Mouse (Mus musculus) neural tube, embryonic 15.5 days (tissue): ENCODE data around the gene 9230104L09Rik. TPM values are rescaled to one million over a fixed set of nuclear protein-coding genes. Genes with fewer than 3 reads are reported as not detected.

ENCODE experiments used
- ATAC-seq: fragments of 200-750 bp; cut with Nextera tagmentation; 2 replicates; pipeline ENCODE4 v1.8.0; 2017; ENCODE audit warnings: mild to moderate bottlenecking, moderate TSS enrichment, moderate library complexity; ENCODE audit not compliant: low FRiP score
- H3K27ac ChIP-seq: fragments of 300-500 bp; sonication (generic); replicated peaks from 2 replicates; pipeline ENCODE4 v1.5.1; 2015; ENCODE audit warnings: mild to moderate bottlenecking, inconsistent platforms
- H3K27me3 ChIP-seq: fragments of 300-500 bp; sonication (generic); replicated peaks from 2 replicates; pipeline ENCODE4 v1.6.1; 2015; ENCODE audit warnings: inconsistent platforms
- H3K36me3 ChIP-seq: fragments of 300-500 bp; sonication (generic); 2 replicates; pipeline ENCODE4 v1.6.1; 2015; ENCODE audit warnings: inconsistent platforms
- H3K4me1 ChIP-seq: fragments of 300-500 bp; sonication (generic); 2 replicates; pipeline ENCODE4 v1.6.1; 2015; ENCODE audit warnings: inconsistent platforms
- H3K4me2 ChIP-seq: fragments of 300-500 bp; sonication (generic); 2 replicates; pipeline ENCODE4 v1.6.1; 2015; ENCODE audit warnings: inconsistent platforms, mild to moderate bottlenecking, moderate library complexity
- H3K4me3 ChIP-seq: fragments of 300-500 bp; sonication (generic); replicated peaks from 2 replicates; pipeline ENCODE4 v1.5.1; 2015; ENCODE audit warnings: mild to moderate bottlenecking, inconsistent platforms
- H3K9ac ChIP-seq: fragments of 300-500 bp; sonication (generic); replicated peaks from 2 replicates; pipeline ENCODE4 v1.6.1; 2015; ENCODE audit warnings: mild to moderate bottlenecking, inconsistent platforms
- H3K9me3 ChIP-seq: fragments of 300-500 bp; sonication (generic); replicated peaks from 2 replicates; pipeline ENCODE4 v1.6.1; 2016; ENCODE audit warnings: inconsistent platforms
- WGBS: fragments of 180-500 bp; shearing (Covaris S2); methylation state at CpG from one replicate; pipeline ENCODE4 v1.1.7; 2015; ENCODE audit warnings: mixed read lengths; 5-methylcytosine and 5-hydroxymethylcytosine counted together
- polyA plus RNA-seq: library from polyadenylated mRNA; unstranded; fragments of >200 nt; fragmentation: Nextera tagmentation; extraction: Ambion mirVana; gene quantifications from 2 replicates; pipeline ENCODE4 v1.2.1, GENCODE M21; 2015

Gene 9230104L09Rik
- polyA plus RNA-seq, 1 experiment from 2014 or later: not detected

GRCm38 (mm10) chr2:148877016-148877770 is 12.4 kb upstream of the 9230104L09Rik start:
- Histone ChIP-seq H3K4me3 (no peak overlapping the region), H3K9ac (no peak overlapping the region), H3K27me3 (no peaks in the 10 kb centered on the region), H3K9me3 (no peaks in the 10 kb centered on the region), H3K4me2 (no peak overlapping the region), H3K36me3 (peaks cover 4% of the 10 kb centered on the region), H3K27ac (no peak overlapping the region), H3K4me1 (peaks cover 28% of the 10 kb centered on the region)
- no peak for ATAC-seq
- 56% methylated on average over 3 of the region's 3 CpGs for WGBS

- peak; percentile 96 for ATAC-seq
- WGBS: under 1% methylated on average over 18 of the region's 19 CpGs
Measured at GRCm38 (mm10) chr2:148875335-148875811, 10.5 kb upstream of the 9230104L09Rik start, which contains the start of gene Cst3. Gene Cst3, minus strand, starts transcription at chr2:148875692.

DNA sequence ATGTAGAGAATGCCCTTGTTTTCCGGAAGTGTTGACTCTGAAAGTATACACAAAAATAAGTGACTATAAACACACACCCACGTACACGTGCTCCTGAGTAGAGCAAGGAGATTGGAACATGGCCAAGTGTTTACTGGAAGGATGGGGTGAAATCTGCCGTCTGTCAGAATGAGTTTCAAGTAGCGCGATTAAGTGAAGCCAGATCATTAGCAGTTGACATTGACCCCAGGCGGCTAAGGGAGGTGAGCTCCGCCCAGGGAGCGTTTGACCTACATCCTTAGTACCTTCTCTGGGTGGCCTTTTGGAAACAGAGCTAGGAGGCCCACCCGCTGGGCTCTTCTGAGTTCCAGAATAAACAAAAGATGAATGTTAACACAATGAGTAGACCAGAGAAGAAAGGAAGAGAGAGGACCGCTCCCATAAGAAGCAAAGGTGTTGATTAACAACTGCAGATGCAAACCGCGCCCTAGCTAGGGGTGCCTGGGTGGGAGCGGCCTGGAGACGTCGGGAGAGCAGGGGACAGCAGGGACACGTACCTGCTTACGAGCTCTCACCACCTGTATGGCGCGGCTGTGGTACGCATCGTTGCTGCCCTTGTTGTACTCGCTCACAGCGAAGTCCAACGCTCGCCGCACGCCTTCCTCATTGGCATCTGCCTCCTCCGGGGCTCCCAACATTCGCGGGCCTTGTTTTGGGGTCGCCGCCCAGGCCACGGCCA is 9.9 kb upstream of the 9230104L09Rik start:
- H3K4me2 ChIP-seq: peak overlapping the region; percentile 63
- ATAC-seq: peak; percentile 81
- peaks cover 17% of the 10 kb centered on the region for H3K36me3 ChIP-seq
- peak overlapping the region; percentile 90 for H3K27ac ChIP-seq
- peak overlapping the region; percentile 96 for H3K4me3 ChIP-seq
- H3K9me3 ChIP-seq: no peaks in the 10 kb centered on the region
- H3K4me1 ChIP-seq: peaks cover 33% of the 10 kb centered on the region
- WGBS: 1% methylated on average over 34 of the region's 34 CpGs
- H3K27me3 ChIP-seq: no peaks in the 10 kb centered on the region
- H3K9ac ChIP-seq: peak overlapping the region; percentile 88

More at GRCm38 (mm10) chr2:148875335-148875811, 10.5 kb upstream of the 9230104L09Rik start, which contains the start of gene Cst3:
- H3K9me3 ChIP-seq: no peaks in the 10 kb centered on the region
- H3K4me2 ChIP-seq: peak within 1 kb of the TSS; percentile 63
- peaks cover 33% of the 10 kb centered on the region for H3K4me1 ChIP-seq
- peak within 1 kb of the TSS; percentile 88 for H3K9ac ChIP-seq
- H3K27me3 ChIP-seq: no peaks in the 10 kb centered on the region
- H3K27ac ChIP-seq: peak within 1 kb of the TSS; percentile 90
- H3K36me3 ChIP-seq: peaks cover 17% of the 10 kb centered on the region
- H3K4me3 ChIP-seq: peak within 1 kb of the TSS; percentile 96

DNA sequence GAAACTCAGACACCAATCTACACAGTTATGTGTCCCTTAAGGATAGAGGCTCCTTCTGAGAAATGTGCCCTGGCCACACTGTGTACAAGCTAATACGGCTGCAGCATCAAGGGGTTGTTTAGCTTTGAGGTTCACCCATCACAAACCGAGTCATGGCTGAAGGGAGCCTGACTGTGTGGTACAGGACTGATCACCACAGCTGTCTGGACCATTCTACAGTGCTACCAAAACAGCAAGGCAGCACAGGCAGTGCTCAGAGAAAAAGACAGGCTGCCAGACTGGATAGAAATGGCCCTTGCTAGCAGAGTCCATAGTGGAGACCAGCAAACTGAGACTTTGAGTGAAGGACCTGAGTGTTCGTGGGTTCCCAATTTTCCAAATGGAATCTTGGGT is 9.4 kb upstream of the 9230104L09Rik start:
- Histone ChIP-seq H3K9me3 (no peaks in the 10 kb centered on the region), H3K4me2 (peak overlapping the region; percentile 63), H3K36me3 (peaks cover 17% of the 10 kb centered on the region), H3K4me3 (peak overlapping the region; percentile 96), H3K27me3 (no peaks in the 10 kb centered on the region), H3K4me1 (peaks cover 33% of the 10 kb centered on the region), H3K9ac (peak overlapping the region; percentile 88), H3K27ac (no peak overlapping the region)
- WGBS: 55% methylated on average over 3 of the region's 3 CpGs
- no peak for ATAC-seq

DNA sequence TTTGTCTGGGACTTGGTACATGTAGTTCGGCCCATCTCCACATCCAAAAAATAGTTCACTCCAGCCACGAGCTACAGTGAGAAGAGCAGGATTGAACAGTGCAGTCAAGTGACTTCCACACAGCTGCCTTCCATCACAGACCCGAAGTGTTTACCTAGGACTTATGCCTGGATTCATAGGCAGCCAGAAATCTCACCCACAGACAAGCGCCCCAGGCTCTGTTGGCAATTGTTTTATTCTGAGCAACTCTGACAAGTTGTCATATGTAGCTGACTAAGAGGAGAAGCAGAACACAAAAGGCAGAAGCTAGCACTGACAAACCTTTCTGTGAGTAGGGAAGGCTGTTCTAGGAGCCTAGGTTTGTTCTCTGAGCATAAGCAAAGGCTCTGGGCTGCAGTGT is 8.0 kb upstream of the 9230104L09Rik start:
- Histone ChIP-seq H3K27ac (no peak overlapping the region), H3K9ac (no peak overlapping the region), H3K9me3 (no peaks in the 10 kb centered on the region), H3K4me3 (peak overlapping the region; percentile 96), H3K27me3 (no peaks in the 10 kb centered on the region), H3K36me3 (peaks cover 17% of the 10 kb centered on the region), H3K4me1 (peaks cover 33% of the 10 kb centered on the region), H3K4me2 (peak overlapping the region; percentile 63)
- ATAC-seq: no peak
- WGBS: 88% methylated on average over 4 of the region's 4 CpGs

DNA sequence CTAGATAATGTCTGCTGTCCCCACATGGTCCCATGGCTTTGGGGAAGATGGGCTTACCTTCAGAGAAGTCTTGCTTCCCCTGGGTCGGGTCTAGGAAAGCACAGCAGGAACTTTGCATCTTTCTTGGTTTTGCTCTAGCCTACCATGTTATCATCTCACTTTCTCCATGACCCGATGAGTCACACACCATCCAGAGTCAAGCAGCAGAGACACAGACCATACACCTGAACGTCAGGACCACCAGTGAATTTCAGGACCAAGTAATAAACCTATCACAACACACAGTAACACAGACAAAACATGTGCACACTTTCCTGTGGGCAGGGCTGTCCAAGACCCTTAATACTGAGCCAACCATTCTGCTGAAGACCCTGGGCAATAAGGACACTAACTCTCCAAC is 5.7 kb upstream of the 9230104L09Rik start:
- Histone ChIP-seq H3K4me2 (no peak overlapping the region), H3K4me3 (no peak overlapping the region), H3K36me3 (peaks cover 17% of the 10 kb centered on the region), H3K27ac (no peak overlapping the region), H3K9ac (no peak overlapping the region), H3K4me1 (peaks cover 28% of the 10 kb centered on the region), H3K27me3 (no peaks in the 10 kb centered on the region), H3K9me3 (no peaks in the 10 kb centered on the region)
- no peak for ATAC-seq
- WGBS: 95% methylated on average over 3 of the region's 3 CpGs

GRCm38 (mm10) chr2:148868959-148869358 is 4.1 kb upstream of the 9230104L09Rik start:
- Histone ChIP-seq H3K36me3 (peaks cover 17% of the 10 kb centered on the region), H3K27ac (no peak overlapping the region), H3K4me1 (peaks cover 23% of the 10 kb centered on the region), H3K9ac (no peak overlapping the region), H3K27me3 (no peaks in the 10 kb centered on the region), H3K4me3 (no peak overlapping the region), H3K9me3 (no peaks in the 10 kb centered on the region), H3K4me2 (no peak overlapping the region)
- 84% methylated on average over 1 of the region's 1 CpGs for WGBS
- no peak for ATAC-seq

DNA sequence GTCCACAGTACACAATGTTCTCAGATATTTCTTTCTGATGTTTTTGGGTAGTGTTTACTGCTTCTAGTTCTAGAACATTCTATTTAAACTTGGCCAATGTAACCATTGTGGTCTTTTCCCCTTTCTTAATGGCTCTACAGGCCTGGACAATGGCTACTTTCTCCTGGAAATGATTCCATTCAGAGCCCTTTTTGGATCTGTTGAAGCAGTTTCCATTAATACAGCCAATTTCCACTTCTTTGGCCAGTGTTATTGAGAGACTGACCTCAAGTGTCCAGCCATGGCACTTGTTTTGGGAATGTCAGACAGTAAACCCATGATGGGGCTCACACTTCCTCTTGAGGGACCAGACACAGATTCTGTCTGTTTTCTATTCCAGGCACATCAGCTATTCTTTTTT is 3.1 kb downstream of the 9230104L09Rik start:
- H3K4me3 ChIP-seq: no peak overlapping the region
- ATAC-seq: no peak

GRCm38 (mm10) chr2:148860993-148861392 is 3.8 kb downstream of the 9230104L09Rik start:
- Histone ChIP-seq H3K9ac (no peak overlapping the region), H3K4me1 (no peaks in the 10 kb centered on the region), H3K4me2 (no peak overlapping the region), H3K36me3 (no peaks in the 10 kb centered on the region), H3K9me3 (no peaks in the 10 kb centered on the region), H3K27ac (no peak overlapping the region), H3K4me3 (no peak overlapping the region), H3K27me3 (no peaks in the 10 kb centered on the region)
- WGBS: 87% methylated on average over 4 of the region's 4 CpGs
- no peak for ATAC-seq

More for the DNA sequence above, 3.1 kb downstream of the 9230104L09Rik start:
- H3K27ac ChIP-seq: no peak overlapping the region
- no peaks in the 10 kb centered on the region for H3K4me1 ChIP-seq
- no peaks in the 10 kb centered on the region for H3K36me3 ChIP-seq
- H3K4me2 ChIP-seq: no peak overlapping the region
- H3K9ac ChIP-seq: no peak overlapping the region
- no peaks in the 10 kb centered on the region for H3K9me3 ChIP-seq
- H3K27me3 ChIP-seq: no peaks in the 10 kb centered on the region

- 87% methylated on average over 4 of the region's 4 CpGs for WGBS
- Histone ChIP-seq H3K9ac (no peak overlapping the region), H3K27me3 (no peaks in the 10 kb centered on the region), H3K4me3 (no peak overlapping the region), H3K9me3 (no peaks in the 10 kb centered on the region), H3K4me1 (no peaks in the 10 kb centered on the region), H3K36me3 (no peaks in the 10 kb centered on the region), H3K27ac (no peak overlapping the region), H3K4me2 (no peak overlapping the region)
- ATAC-seq: no peak
Measured at GRCm38 (mm10) chr2:148857506-148857905, 7.3 kb downstream of the 9230104L09Rik start.

GRCm38 (mm10) chr2:148856630-148857400 is 8.0 kb downstream of the 9230104L09Rik start:
- Histone ChIP-seq H3K36me3 (no peaks in the 10 kb centered on the region), H3K4me1 (no peaks in the 10 kb centered on the region), H3K4me3 (no peak overlapping the region), H3K27ac (no peak overlapping the region), H3K9ac (no peak overlapping the region), H3K4me2 (no peak overlapping the region), H3K9me3 (no peaks in the 10 kb centered on the region), H3K27me3 (no peaks in the 10 kb centered on the region)
- WGBS: 81% methylated on average over 8 of the region's 8 CpGs
- ATAC-seq: no peak
